Mouse (Mus musculus): ENCODE measurements around the gene Slc16a7. TPM values are rescaled to one million over a fixed set of nuclear protein-coding genes. Genes with fewer than 3 reads are reported as not detected.

Gene Slc16a7
- polyA plus RNA-seq, 1 experiment = 0.04 TPM

DNA sequence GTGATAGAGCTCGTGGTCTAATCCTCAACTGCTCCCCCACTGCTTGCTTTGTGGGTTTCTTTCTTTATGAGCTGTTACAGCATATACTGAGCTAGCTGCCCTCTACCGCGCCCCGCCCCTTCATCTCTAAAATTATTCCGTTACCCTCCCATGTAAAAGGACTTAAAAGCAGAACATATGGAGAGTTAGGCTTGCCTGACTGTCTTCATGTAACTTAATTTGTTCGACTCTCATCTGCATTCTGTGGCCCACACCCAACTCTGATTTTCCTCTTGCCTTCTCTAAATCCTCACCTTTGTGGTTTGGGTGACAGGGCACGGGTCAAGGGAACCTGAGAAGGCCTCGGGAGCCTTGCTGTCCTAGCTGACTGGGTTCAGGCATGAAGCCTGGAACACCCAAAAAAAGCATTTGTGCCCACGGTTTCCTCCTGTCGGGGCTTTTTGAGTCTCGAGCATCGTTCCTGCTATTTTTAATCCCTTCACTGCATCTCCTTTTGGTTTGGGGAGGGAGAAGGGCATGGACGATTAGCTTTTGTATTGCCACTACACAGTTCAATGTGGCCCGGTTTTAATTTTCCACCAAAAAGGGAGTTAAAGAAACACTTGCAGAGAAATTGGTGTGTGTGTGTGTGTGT is 1.4 kb downstream of the Slc16a7 start:
- TF ChIP-seq CTCF (IDR thresholded peaks at IDR 0.05; ENCODE audit: control insufficient read depth, insufficient read depth, insufficient read length) (no peak), FOSL1 (IDR thresholded peaks at IDR 0.05; ENCODE audit: insufficient read depth, low read length, poor library complexity, severe bottlenecking) (no peak), MYOD1 (IDR thresholded peaks at IDR 0.05; ENCODE audit: control insufficient read depth, insufficient read length, low read depth) (no peak), USF1 (IDR thresholded peaks at IDR 0.05; ENCODE audit: low read depth) (no peak), CEBPB (IDR thresholded peaks at IDR 0.05; ENCODE audit: low read depth) (no peak), MAX (IDR thresholded peaks at IDR 0.05) (no peak), MYOG (IDR thresholded peaks at IDR 0.05; ENCODE audit: control insufficient read depth, extremely low read depth, insufficient read length) (no peak)
- no peak overlapping the region for H3K4me3 ChIP-seq (ENCODE audit: insufficient read depth, poor library complexity, severe bottlenecking)
- no peak overlapping the region for H3ac ChIP-seq (ENCODE audit: control insufficient read depth, insufficient read length, low read depth)
- no peaks in the 10 kb centered on the region for H3K36me3 ChIP-seq (ENCODE audit: control insufficient read depth, insufficient read depth)
- H3K27me3 ChIP-seq (ENCODE audit: control insufficient read depth, insufficient read depth, insufficient read length) = no peaks in the 10 kb centered on the region
- H3K79me2 ChIP-seq (ENCODE audit: control insufficient read depth, insufficient read depth) = no peaks in the 10 kb centered on the region
- no peaks in the 10 kb centered on the region for H3K79me3 ChIP-seq (ENCODE audit: low read depth)

DNA sequence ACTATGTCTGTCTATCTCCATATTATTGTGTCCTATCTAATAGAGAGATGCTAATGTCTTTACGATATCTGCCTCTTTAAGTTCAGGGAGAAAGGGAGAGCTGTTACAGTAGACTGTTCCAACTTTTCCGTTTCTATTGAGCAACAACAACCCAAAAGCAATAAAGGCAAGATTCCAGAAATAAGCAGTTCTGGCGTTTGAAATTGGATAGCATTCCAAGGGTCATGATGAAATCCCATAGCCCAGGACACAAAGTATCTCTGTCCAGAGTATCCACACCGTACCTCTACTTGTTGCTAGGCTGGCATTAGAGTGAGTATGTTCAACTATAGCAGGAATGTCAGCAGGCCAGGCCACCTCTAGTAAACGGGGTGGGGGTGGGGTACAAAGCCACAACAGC is 13.7 kb downstream of the Slc16a7 start:
- Histone ChIP-seq H3K79me2 (ENCODE audit: control insufficient read depth, insufficient read depth) (no peaks in the 10 kb centered on the region), H3ac (ENCODE audit: control insufficient read depth, insufficient read length, low read depth) (no peak overlapping the region), H3K36me3 (ENCODE audit: control insufficient read depth, insufficient read depth) (no peaks in the 10 kb centered on the region), H3K79me3 (ENCODE audit: low read depth) (no peaks in the 10 kb centered on the region), H3K4me3 (ENCODE audit: insufficient read depth, poor library complexity, severe bottlenecking) (no peak overlapping the region), H3K27me3 (ENCODE audit: control insufficient read depth, insufficient read depth, insufficient read length) (no peaks in the 10 kb centered on the region)
- TF ChIP-seq MAX (IDR thresholded peaks at IDR 0.05) (no peak), CEBPB (IDR thresholded peaks at IDR 0.05; ENCODE audit: low read depth) (no peak), CTCF (IDR thresholded peaks at IDR 0.05; ENCODE audit: control insufficient read depth, insufficient read depth, insufficient read length) (no peak), USF1 (IDR thresholded peaks at IDR 0.05; ENCODE audit: low read depth) (no peak), FOSL1 (IDR thresholded peaks at IDR 0.05; ENCODE audit: insufficient read depth, low read length, poor library complexity, severe bottlenecking) (no peak), MYOD1 (IDR thresholded peaks at IDR 0.05; ENCODE audit: control insufficient read depth, insufficient read length, low read depth) (no peak), MYOG (IDR thresholded peaks at IDR 0.05; ENCODE audit: control insufficient read depth, extremely low read depth, insufficient read length) (no peak)

DNA sequence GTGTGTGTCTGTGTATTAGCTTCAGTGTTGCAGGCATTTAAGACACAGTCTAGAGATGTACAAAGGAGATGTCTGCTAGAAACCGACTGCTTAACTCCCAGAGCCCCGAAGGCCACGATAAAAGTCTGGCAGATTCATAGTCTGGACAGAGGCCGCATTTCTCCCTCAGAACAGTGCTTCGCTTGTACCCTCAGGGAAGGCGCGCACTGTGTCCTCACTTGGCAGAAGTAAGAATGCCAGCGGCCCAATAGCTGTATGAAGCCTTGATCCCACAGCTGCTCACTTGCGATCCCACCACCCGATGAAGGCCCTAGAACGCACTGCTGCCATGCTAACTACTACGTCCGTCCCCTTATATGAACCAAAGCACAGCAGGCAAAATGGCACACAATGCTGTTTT is 16.6 kb downstream of the Slc16a7 start:
- Histone ChIP-seq H3K27me3 (ENCODE audit: control insufficient read depth, insufficient read depth, insufficient read length) (no peaks in the 10 kb centered on the region), H3K79me2 (ENCODE audit: control insufficient read depth, insufficient read depth) (no peaks in the 10 kb centered on the region), H3ac (ENCODE audit: control insufficient read depth, insufficient read length, low read depth) (no peak overlapping the region), H3K79me3 (ENCODE audit: low read depth) (no peaks in the 10 kb centered on the region), H3K4me3 (ENCODE audit: insufficient read depth, poor library complexity, severe bottlenecking) (no peak overlapping the region), H3K36me3 (ENCODE audit: control insufficient read depth, insufficient read depth) (no peaks in the 10 kb centered on the region)
- TF ChIP-seq CEBPB (IDR thresholded peaks at IDR 0.05; ENCODE audit: low read depth) (no peak), FOSL1 (IDR thresholded peaks at IDR 0.05; ENCODE audit: insufficient read depth, low read length, poor library complexity, severe bottlenecking) (no peak), MYOG (IDR thresholded peaks at IDR 0.05; ENCODE audit: control insufficient read depth, extremely low read depth, insufficient read length) (no peak), MYOD1 (IDR thresholded peaks at IDR 0.05; ENCODE audit: control insufficient read depth, insufficient read length, low read depth) (no peak)

DNA sequence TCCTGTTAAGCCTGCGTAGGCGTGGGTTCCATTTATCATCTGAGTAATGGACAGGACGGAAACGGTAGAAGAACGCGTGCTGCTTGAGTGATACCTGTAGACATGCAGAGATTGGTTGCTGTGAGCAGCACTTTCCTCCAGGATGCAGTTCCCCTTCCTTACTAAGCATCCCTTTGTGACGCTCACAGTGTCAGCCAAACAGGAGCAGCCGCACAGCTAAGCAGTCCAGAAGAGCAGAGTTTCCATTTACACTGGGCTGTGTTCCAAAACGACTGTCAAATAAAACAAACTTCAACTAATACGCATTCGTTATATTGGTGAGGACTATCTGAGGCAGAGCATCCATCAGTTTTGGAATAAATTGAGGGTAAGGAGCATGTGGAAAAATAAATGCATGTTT is 17.8 kb downstream of the Slc16a7 start:
- TF ChIP-seq MAX (IDR thresholded peaks at IDR 0.05) (no peak), MYOD1 (IDR thresholded peaks at IDR 0.05; ENCODE audit: control insufficient read depth, insufficient read length, low read depth) (no peak), FOSL1 (IDR thresholded peaks at IDR 0.05; ENCODE audit: insufficient read depth, low read length, poor library complexity, severe bottlenecking) (no peak), CEBPB (IDR thresholded peaks at IDR 0.05; ENCODE audit: low read depth) (no peak), MYOG (IDR thresholded peaks at IDR 0.05; ENCODE audit: control insufficient read depth, extremely low read depth, insufficient read length) (no peak), USF1 (IDR thresholded peaks at IDR 0.05; ENCODE audit: low read depth) (no peak), CTCF (IDR thresholded peaks at IDR 0.05; ENCODE audit: control insufficient read depth, insufficient read depth, insufficient read length) (no peak)
- H3K27me3 ChIP-seq (ENCODE audit: control insufficient read depth, insufficient read depth, insufficient read length) = no peaks in the 10 kb centered on the region
- H3K36me3 ChIP-seq (ENCODE audit: control insufficient read depth, insufficient read depth) = no peaks in the 10 kb centered on the region
- no peaks in the 10 kb centered on the region for H3K79me2 ChIP-seq (ENCODE audit: control insufficient read depth, insufficient read depth)
- no peak overlapping the region for H3K4me3 ChIP-seq (ENCODE audit: insufficient read depth, poor library complexity, severe bottlenecking)
- H3K79me3 ChIP-seq (ENCODE audit: low read depth) = no peaks in the 10 kb centered on the region
- H3ac ChIP-seq (ENCODE audit: control insufficient read depth, insufficient read length, low read depth) = no peak overlapping the region

DNA sequence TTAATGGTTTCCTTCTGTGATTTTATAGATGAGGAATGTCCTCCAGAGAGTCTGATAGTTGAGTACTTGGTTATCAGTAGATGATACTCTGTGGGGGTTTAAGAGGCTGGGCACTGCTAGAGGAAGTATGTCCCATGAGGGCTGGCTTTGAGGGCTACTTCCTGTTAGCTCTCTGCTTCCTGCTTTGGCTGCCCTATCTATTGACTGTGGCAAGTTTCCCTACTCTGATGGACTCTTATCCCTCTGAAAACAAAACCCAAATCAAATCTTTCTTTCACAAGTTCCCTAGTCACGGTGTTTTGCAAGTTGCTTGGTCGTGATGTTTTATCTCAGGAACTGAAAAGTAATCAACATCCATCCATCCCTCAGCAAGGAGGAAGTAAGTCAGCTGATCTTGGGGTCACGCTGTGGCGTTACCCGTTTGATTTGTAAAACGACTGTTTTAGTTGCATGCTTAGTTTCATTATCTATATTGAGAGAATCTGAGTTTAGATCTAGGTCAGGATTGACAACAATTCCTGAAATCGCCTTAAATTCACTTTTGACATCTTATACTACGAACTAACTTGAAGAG is 19.1 kb downstream of the Slc16a7 start:
- Histone ChIP-seq H3K79me3 (ENCODE audit: low read depth) (no peaks in the 10 kb centered on the region), H3K4me3 (ENCODE audit: insufficient read depth, poor library complexity, severe bottlenecking) (no peak overlapping the region), H3K36me3 (ENCODE audit: control insufficient read depth, insufficient read depth) (no peaks in the 10 kb centered on the region), H3K27me3 (ENCODE audit: control insufficient read depth, insufficient read depth, insufficient read length) (no peaks in the 10 kb centered on the region), H3K79me2 (ENCODE audit: control insufficient read depth, insufficient read depth) (no peaks in the 10 kb centered on the region), H3ac (ENCODE audit: control insufficient read depth, insufficient read length, low read depth) (no peak overlapping the region)
- TF ChIP-seq MYOG (IDR thresholded peaks at IDR 0.05; ENCODE audit: control insufficient read depth, extremely low read depth, insufficient read length) (no peak), USF1 (IDR thresholded peaks at IDR 0.05; ENCODE audit: low read depth) (no peak), MYOD1 (IDR thresholded peaks at IDR 0.05; ENCODE audit: control insufficient read depth, insufficient read length, low read depth) (no peak), MAX (IDR thresholded peaks at IDR 0.05) (no peak), CTCF (IDR thresholded peaks at IDR 0.05; ENCODE audit: control insufficient read depth, insufficient read depth, insufficient read length) (no peak), CEBPB (IDR thresholded peaks at IDR 0.05; ENCODE audit: low read depth) (no peak), FOSL1 (IDR thresholded peaks at IDR 0.05; ENCODE audit: insufficient read depth, low read length, poor library complexity, severe bottlenecking) (no peak)

Measured in C2C12 (cell line).